Mouse (Mus musculus) E14TG2a.4 (cell line): ENCODE results near the gene Zdhhc20.
A peak's percentile ranks its signal among the peaks of the same experiment; 100 is the strongest.
"Not testable (repeated sequence)": the region's sequence is repeated elsewhere in the genome, so short reads cannot be mapped to it uniquely, and the experiment has no call there.

Source experiments
- H3K27me3 ChIP-seq: 2 replicates; pipeline ENCODE4 v1.6.1; 2014; ENCODE audit warnings: low read length, control low read depth; ENCODE audit not compliant: insufficient read depth
- H3K36me3 ChIP-seq: 2 replicates; pipeline ENCODE4 v1.6.1; 2014; ENCODE audit warnings: low read length, control low read depth; ENCODE audit not compliant: insufficient read depth
- H3K4me1 ChIP-seq: replicated peaks from 2 replicates; pipeline ENCODE4 v1.6.1; 2014; ENCODE audit warnings: low read depth, low read length, control low read depth
- H3K4me3 ChIP-seq: replicated peaks from 2 replicates; pipeline ENCODE4 v1.5.1; 2014; ENCODE audit warnings: mild to moderate bottlenecking, low read length
- H3K9me3 ChIP-seq: 2 replicates; pipeline ENCODE4 v1.6.1; 2014; ENCODE audit warnings: low read length, control low read depth
- CTCF ChIP-seq: conservative IDR thresholded peaks from 2 replicates; pipeline ENCODE4 v1.5.1; 2014; ENCODE audit warnings: low read length
- NANOG ChIP-seq: IDR thresholded peaks from 2 replicates; pipeline ENCODE4 v1.6.1; 2014; ENCODE audit warnings: borderline replicate concordance, low read length, mixed read lengths
- POU5F1 ChIP-seq: IDR thresholded peaks from 2 replicates; pipeline ENCODE4 v1.6.1; 2014; ENCODE audit warnings: low read length, borderline replicate concordance

Zdhhc20 gene

DNA sequence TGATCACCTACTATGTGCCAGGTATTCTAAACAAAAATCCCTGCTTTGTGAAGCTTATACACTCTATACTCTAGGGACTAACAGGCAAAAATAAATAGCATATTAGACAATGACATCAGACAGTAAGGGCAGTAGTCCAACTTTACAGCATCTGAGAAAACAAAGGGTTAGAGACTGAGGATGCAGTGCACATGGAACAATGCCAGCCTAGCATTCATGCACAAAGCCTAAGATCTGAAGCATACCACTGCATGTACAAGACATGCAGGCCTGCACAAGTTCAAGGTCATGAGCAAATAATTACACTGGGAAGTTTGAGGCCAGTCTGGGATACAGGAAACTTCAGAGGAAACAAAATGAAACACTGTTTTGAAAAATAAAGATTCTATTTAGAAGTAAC is 30.6 kb downstream of the Zdhhc20 start:
- H3K27me3 ChIP-seq = no peaks in the 10 kb centered on the region
- no peak for TF ChIP-seq CTCF
- no peak for TF ChIP-seq POU5F1
- TF ChIP-seq NANOG = no peak
- peaks cover 28% of the 10 kb centered on the region for H3K4me1 ChIP-seq
- no peak overlapping the region for H3K4me3 ChIP-seq
- no peaks in the 10 kb centered on the region for H3K9me3 ChIP-seq
- H3K36me3 ChIP-seq = peaks cover 64% of the 10 kb centered on the region

DNA sequence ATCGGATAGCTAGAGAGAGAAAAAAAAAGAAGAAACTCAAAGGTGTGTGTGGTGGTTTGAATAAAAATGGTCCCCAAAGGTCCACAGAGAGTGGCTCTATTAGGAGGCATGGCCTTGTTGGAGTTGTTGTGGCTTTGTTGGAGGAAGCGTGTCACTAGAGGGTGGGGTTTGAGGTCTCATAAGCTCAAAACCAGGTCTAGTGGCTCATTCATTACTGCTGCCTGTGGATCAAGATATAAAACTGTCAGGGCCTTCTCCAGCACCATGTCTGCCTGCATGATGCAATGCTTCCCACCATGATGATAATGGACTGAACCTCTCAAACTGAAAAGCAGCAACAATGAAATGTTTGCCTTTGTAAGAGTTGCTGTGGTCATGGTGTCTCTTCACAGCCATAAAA is 31.5 kb downstream of the Zdhhc20 start:
- TF ChIP-seq CTCF (no peak), POU5F1 (no peak), NANOG (no peak)
- Histone ChIP-seq H3K36me3 (peaks cover 57% of the 10 kb centered on the region), H3K4me3 (no peak overlapping the region), H3K4me1 (peaks cover 37% of the 10 kb centered on the region), H3K9me3 (no peaks in the 10 kb centered on the region), H3K27me3 (no peaks in the 10 kb centered on the region)

DNA sequence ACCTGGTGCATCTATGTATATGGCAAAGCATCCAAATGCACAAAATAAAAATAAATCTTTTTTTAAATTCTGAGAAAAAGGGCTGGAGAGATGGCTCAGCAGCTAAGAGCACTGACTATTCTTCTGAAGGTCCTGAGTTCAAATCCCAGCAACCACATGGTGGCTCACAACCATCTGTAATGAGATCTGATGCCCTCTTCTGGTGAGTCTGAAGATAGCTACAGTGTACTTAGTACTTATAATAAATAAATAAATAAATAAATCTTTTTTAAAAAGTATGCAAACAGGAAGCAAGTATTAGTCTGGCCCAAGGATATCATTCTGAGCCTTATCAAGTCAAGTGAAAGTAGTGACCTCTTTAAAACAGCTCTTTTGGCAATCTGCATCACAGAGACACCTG is 34.0 kb downstream of the Zdhhc20 start:
- peaks cover 50% of the 10 kb centered on the region for H3K36me3 ChIP-seq
- TF ChIP-seq CTCF = peak; percentile 13
- not testable (repeated sequence) for H3K27me3 ChIP-seq, H3K9me3 ChIP-seq, H3K4me3 ChIP-seq
- peaks cover 48% of the 10 kb centered on the region for H3K4me1 ChIP-seq

DNA sequence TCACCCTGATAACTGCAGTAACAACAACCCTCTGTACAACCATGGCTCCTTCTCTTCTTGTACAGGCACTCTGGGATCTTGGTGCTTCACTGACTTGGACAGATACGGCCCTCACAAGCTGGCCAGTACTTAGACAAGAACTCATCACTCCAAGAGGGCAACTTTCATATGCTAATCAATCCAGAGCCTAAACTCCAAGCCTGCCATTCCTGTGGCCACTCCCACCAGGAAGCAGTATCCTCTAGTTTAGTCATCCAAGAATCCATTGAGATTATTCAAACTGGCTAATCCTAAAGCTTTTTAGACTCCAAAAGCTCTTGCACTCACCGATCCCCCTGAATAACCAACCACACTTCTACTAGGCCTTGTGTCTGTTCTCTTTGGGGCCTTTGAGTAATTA is 37.1 kb downstream of the Zdhhc20 start:
- Histone ChIP-seq H3K27me3 (no peaks in the 10 kb centered on the region), H3K4me1 (peaks cover 72% of the 10 kb centered on the region), H3K36me3 (peaks cover 33% of the 10 kb centered on the region), H3K4me3 (no peak overlapping the region), H3K9me3 (no peaks in the 10 kb centered on the region)
- TF ChIP-seq POU5F1 (0 out of 2 replicates have a peak, but pooled peaks have one; percentile 19), CTCF (no peak), NANOG (no peak)

DNA sequence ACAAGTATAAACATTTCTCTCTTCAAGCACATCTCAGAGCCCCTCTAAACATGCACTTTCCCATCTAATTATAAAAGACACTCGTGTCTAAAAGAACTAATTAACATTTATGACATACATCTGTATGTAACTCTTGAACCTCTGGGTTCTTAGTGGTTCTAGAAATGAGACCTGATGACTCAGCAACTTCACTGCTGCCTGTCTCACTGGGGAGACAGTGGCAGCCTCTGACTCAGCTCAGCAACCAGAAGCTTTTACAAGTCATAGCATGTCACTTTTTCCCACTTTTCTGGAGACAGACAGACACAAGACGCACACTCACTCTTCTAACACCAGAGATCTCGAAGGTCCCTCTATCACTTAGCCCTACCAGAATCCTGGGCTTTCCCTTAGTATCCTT is 39.7 kb downstream of the Zdhhc20 start:
- H3K4me1 ChIP-seq = peaks cover 90% of the 10 kb centered on the region

DNA sequence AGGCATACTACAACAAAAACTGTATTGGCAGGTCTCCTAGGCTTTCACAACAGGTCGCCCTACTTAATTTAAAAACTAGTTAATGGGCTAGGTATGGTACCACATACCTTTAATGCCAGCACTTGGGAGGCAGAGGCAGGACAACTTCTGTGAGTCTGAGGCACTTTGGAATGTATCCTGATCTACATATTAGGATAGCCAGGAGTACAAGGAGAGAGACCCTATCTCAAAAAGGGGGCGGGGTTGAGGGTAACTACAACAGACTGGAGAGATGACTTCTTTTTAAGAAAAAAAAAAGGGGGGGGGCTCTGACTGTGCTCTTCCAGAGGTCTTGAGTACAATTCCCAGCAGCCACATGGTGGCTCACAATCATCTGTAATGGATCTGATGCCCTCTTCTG is 41.4 kb downstream of the Zdhhc20 start:
- Histone ChIP-seq H3K4me1 (peaks cover 90% of the 10 kb centered on the region), H3K9me3 (no peaks in the 10 kb centered on the region), H3K36me3 (peaks cover 39% of the 10 kb centered on the region), H3K27me3 (no peaks in the 10 kb centered on the region), H3K4me3 (peak overlapping the region; percentile 43)
- no peak for TF ChIP-seq CTCF
- no peak for TF ChIP-seq NANOG
- no peak for TF ChIP-seq POU5F1

More for the DNA sequence above, 39.7 kb downstream of the Zdhhc20 start:
- TF ChIP-seq NANOG (no peak), POU5F1 (no peak), CTCF (no peak)
- no peaks in the 10 kb centered on the region for H3K27me3 ChIP-seq
- no peak overlapping the region for H3K4me3 ChIP-seq
- H3K9me3 ChIP-seq = no peaks in the 10 kb centered on the region
- peaks cover 30% of the 10 kb centered on the region for H3K36me3 ChIP-seq

DNA sequence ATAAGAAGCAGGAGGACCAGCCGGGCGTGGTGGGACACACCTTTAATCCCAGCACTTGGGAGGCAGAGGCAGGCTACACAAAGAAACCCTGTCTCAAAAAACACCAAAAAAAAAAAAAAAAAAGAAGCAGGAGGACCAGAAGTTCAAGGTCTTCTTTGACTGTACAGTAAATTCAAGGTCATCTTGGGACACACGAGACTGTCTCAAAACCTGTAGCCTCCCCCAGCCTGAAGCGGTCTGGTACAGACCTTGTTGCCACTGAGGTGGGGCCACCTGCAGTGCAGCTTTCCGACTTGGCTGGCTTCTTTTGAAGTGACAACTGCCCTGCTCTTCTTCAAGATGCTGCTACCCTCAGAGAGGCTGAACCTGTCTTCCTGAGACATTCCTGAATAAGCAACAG is 42.0 kb downstream of the Zdhhc20 start:
- not testable (repeated sequence) for H3K27me3 ChIP-seq, H3K9me3 ChIP-seq
- peaks cover 40% of the 10 kb centered on the region for H3K36me3 ChIP-seq
- H3K4me3 ChIP-seq = peak overlapping the region; percentile 43
- H3K4me1 ChIP-seq = peaks cover 84% of the 10 kb centered on the region
- peak; percentile 37; the same call in 1 of the 2 replicates for TF ChIP-seq NANOG

DNA sequence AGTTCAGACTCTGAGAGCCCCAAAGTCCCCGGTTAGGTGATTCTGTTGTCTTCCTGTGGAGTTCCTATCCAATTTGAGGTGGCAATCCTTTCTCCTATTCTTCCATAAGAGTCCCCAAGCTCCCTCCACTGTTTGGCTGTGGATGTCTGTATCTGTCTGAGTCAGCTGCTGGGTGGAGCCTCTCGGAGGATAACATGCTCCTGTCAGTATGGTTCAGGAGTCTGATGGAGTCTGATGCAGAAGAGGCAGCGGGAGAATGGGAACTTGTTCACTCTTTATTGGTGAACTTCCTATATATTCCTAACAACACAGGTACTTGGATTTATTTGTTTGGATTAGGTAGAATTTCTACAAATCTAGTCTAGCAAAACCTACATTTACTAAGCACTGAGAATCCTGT is 45.5 kb downstream of the Zdhhc20 start:
- no peak for TF ChIP-seq NANOG
- no peak for TF ChIP-seq CTCF
- no peak for TF ChIP-seq POU5F1
- no peaks in the 10 kb centered on the region for H3K27me3 ChIP-seq
- H3K36me3 ChIP-seq = peaks cover 60% of the 10 kb centered on the region
- H3K4me1 ChIP-seq = peaks cover 50% of the 10 kb centered on the region
- no peaks in the 10 kb centered on the region for H3K9me3 ChIP-seq
- H3K4me3 ChIP-seq = no peak overlapping the region

DNA sequence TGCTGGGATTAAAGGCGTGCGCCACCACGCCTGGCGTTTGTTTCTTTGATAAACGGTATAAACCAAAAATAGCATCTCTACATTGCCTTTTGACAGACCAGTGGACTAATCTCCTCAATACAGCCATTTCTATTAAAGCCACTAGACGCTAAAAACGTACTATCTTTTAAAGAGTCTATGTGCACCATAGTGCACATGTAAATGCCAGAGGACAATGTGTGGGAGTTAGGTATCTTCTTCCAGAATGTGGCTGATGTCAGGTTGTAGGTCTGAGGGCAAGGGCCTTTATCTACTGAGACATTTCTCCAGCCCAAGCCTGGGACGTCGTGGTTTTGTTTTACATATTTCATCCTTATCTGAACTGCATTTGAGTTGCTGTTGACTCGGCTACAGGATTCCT is 54.9 kb downstream of the Zdhhc20 start:
- peaks cover 77% of the 10 kb centered on the region for H3K36me3 ChIP-seq
- H3K4me1 ChIP-seq = peaks cover 10% of the 10 kb centered on the region
- H3K27me3 ChIP-seq = no peaks in the 10 kb centered on the region
- no peak overlapping the region for H3K4me3 ChIP-seq
- H3K9me3 ChIP-seq = no peaks in the 10 kb centered on the region
- no peak for TF ChIP-seq NANOG
- TF ChIP-seq CTCF = no peak
- no peak for TF ChIP-seq POU5F1

DNA sequence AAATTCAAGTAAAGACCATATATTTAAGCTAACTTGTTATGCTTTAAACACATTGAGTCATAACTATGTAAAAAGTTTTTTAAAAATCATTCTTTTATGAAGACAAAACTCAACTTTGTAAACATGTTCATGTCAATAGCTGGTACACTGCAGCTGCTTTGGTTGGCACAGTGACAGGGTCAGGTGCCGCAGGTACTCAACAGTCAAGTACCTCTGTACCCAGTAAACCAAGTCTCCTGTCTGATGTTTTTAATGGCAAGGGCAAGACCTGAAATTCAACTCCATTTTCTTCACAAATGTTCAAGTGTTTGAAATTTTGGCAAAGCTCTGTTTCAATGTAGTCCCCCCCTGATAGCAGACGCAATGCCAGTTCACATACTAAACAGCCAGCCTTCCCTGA is 56.5 kb downstream of the Zdhhc20 start:
- H3K36me3 ChIP-seq = peaks cover 79% of the 10 kb centered on the region
- H3K4me1 ChIP-seq = peaks cover 7% of the 10 kb centered on the region
- no peaks in the 10 kb centered on the region for H3K9me3 ChIP-seq
- H3K27me3 ChIP-seq = no peaks in the 10 kb centered on the region
- no peak overlapping the region for H3K4me3 ChIP-seq
- no peak for TF ChIP-seq NANOG
- no peak for TF ChIP-seq POU5F1
- no peak for TF ChIP-seq CTCF
